Mouse (Mus musculus) limb, embryonic 15.5 days (tissue): ENCODE measurements at regions not wholly inside any gene's neighbourhood (a gene's known extent, or its start where the extent isn't known, plus 50 kb on each side); places are given as distances from the start of the nearest gene placed in this dataset.
A peak's percentile ranks its signal among the peaks of the same experiment; 100 is the strongest.

Experiments used
- ATAC-seq: fragments of 200-750 bp; cut with Nextera tagmentation; 2 replicates; pipeline ENCODE4 v1.8.0; 2017; ENCODE audit warnings: low read depth, moderate TSS enrichment; ENCODE audit not compliant: insufficient number of reproducible peaks, low FRiP score, low TSS enrichment
- H3K27ac ChIP-seq: fragments of 300-500 bp; sonication (generic); 2 replicates; pipeline ENCODE4 v1.5.1; 2015; ENCODE audit warnings: moderate library complexity, mild to moderate bottlenecking, inconsistent platforms
- H3K27me3 ChIP-seq: fragments of 300-500 bp; sonication (generic); 2 replicates; pipeline ENCODE4 v1.6.1; 2015; ENCODE audit warnings: inconsistent platforms
- H3K36me3 ChIP-seq: fragments of 300-500 bp; sonication (generic); 2 replicates; pipeline ENCODE4 v1.6.1; 2015; ENCODE audit warnings: inconsistent platforms
- H3K4me1 ChIP-seq: fragments of 300-500 bp; sonication (generic); 2 replicates; pipeline ENCODE4 v1.6.1; 2015; ENCODE audit warnings: inconsistent platforms
- H3K4me2 ChIP-seq: fragments of 300-500 bp; sonication (generic); 2 replicates; pipeline ENCODE4 v1.6.1; 2015; ENCODE audit warnings: mild to moderate bottlenecking, inconsistent platforms
- H3K4me3 ChIP-seq: fragments of 300-500 bp; sonication (generic); 2 replicates; pipeline ENCODE4 v1.5.1; 2015; ENCODE audit warnings: mild to moderate bottlenecking, inconsistent platforms
- H3K9ac ChIP-seq: fragments of 300-500 bp; sonication (generic); 2 replicates; pipeline ENCODE4 v1.6.1; 2015; ENCODE audit warnings: inconsistent platforms
- H3K9me3 ChIP-seq: fragments of 300-500 bp; sonication (generic); 2 replicates; pipeline ENCODE4 v1.6.1; 2016; ENCODE audit warnings: inconsistent platforms
- WGBS: fragments of 180-500 bp; shearing (Covaris S2); methylation state at CpG from one replicate; pipeline ENCODE4 v1.1.7; 2015; 5-methylcytosine and 5-hydroxymethylcytosine counted together

DNA sequence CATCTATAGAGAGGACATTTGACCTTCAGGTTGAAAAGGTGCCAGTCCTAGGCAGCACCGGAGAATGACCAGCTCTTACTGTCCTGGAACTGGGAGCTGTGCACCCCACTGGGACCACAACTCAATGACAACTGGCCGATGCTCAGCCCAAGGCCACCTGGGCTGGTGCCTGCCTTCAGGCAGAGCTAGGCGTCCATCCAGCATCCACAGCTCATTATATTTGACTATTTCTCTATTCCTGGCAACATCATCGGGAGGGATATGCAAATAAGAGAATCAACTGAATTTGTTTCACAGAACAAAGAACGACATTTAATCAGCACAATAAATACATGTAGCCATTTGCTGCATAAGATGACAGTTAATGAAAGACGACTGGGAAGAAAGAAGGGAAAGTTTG lies 149.0 kb upstream of the Gli2 start:
- Histone ChIP-seq H3K4me3 (no peak overlapping the region), H3K9me3 (no peaks in the 10 kb centered on the region), H3K27me3 (no peaks in the 10 kb centered on the region), H3K36me3 (no peaks in the 10 kb centered on the region), H3K27ac (no peak overlapping the region), H3K4me1 (no peaks in the 10 kb centered on the region), H3K9ac (no peak overlapping the region), H3K4me2 (no peak overlapping the region)
- no peak for ATAC-seq
- 72% methylated on average over 6 of the region's 6 CpGs for WGBS

DNA sequence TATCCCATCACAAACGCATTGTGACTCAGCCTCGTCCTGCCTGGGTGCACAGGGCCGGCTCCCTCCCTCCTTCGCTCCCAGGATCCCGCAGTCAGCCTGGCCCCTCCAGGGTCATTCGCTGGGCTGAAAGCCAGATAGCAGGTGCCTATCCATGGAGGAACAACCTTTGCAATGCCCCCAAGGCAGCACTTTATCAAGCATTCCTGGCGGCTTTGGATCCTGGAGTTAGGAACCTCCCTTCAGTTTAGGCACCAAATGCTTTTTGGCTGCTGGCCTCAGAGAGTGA lies 143.9 kb upstream of the Gli2 start:
- Histone ChIP-seq H3K9me3 (no peaks in the 10 kb centered on the region), H3K27me3 (no peaks in the 10 kb centered on the region), H3K36me3 (no peaks in the 10 kb centered on the region), H3K4me2 (no peak overlapping the region), H3K4me1 (no peaks in the 10 kb centered on the region), H3K9ac (no peak overlapping the region), H3K27ac (no peak overlapping the region), H3K4me3 (no peak overlapping the region)
- ATAC-seq: no peak
- WGBS: 60% methylated on average over 7 of the region's 7 CpGs

DNA sequence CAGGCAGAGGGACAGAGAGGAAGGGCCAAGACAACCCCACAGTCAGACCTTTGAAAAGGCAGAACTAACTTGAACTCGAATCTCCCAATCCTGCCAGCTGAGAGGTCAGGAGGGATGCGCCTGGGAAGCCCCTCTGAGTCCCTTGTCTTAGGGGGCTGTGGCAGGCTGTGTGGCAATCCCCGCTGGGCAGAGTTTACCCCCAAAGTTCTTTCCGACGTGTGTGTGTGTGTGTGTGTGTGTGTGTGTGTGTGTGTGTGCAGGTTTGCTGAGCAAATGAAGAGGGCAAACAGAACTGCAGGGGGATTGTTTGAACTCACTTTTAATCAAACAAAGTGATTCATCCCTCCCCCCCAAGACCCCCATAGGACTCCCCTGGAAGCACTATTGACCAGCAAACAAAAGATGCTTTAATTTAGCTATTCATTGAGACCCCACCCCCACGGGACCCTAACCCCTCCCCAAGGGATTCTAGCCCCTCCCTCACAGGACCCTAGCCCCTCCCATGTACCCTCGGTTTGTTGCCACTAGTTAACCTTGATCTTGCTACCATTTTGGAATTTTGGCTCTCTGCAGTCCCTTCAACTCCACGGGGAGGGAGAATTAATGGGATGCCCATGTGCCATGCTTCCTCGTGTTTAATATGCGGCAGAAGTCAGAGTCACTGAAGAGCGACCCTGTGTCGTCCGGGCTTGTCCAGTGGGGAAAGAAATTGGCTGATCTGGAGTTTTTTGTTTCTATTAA lies 143.4 kb upstream of the Gli2 start:
- Histone ChIP-seq H3K27me3 (no peaks in the 10 kb centered on the region), H3K9me3 (no peaks in the 10 kb centered on the region), H3K9ac (no peak overlapping the region), H3K36me3 (no peaks in the 10 kb centered on the region), H3K4me3 (no peak overlapping the region), H3K4me2 (no peak overlapping the region), H3K27ac (no peak overlapping the region), H3K4me1 (no peaks in the 10 kb centered on the region)
- ATAC-seq: no peak
- 58% methylated on average over 13 of the region's 13 CpGs for WGBS

DNA sequence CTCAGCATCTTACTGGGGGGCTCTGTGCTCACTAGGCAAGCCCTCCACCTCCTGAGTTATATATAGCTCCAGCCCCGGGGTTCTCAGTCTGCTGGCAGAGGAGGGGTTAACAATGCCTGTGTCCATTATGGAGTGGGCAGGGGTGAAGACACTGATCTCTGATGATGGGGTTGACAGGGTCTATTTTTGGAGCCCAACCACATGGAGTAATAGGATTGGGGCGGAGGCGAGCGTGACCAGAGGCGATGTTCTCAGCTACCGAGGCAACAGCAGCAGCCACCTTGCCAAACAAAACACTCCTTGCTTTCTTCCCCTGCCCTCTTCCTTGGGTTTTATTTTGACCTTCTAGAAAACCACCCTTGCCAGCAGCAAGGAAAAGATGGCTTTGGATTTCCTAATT lies 141.1 kb upstream of the Gli2 start:
- Histone ChIP-seq H3K4me2 (no peak overlapping the region), H3K9me3 (no peaks in the 10 kb centered on the region), H3K4me3 (no peak overlapping the region), H3K27me3 (0 out of 2 replicates have a peak, but pooled peaks cover 7% of the 10 kb centered on the region), H3K9ac (no peak overlapping the region), H3K36me3 (no peaks in the 10 kb centered on the region), H3K4me1 (peaks cover 3% of the 10 kb centered on the region; the same call in 1 of the 2 replicates), H3K27ac (no peak overlapping the region)
- ATAC-seq: no peak
- 54% methylated on average over 6 of the region's 6 CpGs for WGBS

DNA sequence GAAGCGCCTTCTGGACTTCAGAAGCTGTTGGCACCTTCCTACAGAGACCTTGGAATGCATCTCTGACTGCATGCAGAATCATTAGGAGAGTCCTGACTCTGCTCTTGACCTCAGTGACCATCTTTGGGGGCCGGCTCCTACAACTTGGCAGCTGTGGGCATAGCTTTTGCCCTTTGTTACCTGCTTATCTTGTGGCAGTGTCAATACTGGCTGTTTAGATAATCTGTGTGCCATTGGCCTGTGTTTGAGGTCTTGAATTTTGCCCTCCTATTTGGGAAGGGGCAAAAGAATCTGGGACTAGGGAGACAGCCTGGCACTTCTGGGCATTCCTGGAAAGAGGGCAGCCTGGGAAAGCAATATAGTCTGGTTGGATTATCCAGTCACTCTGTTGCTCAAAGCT lies 137.8 kb upstream of the Gli2 start:
- Histone ChIP-seq H3K4me3 (no peak overlapping the region), H3K4me1 (peaks cover 6% of the 10 kb centered on the region; the same call in 1 of the 2 replicates), H3K4me2 (no peak overlapping the region), H3K27ac (no peak overlapping the region), H3K27me3 (peaks cover 7% of the 10 kb centered on the region; the same call in 1 of the 2 replicates), H3K36me3 (no peaks in the 10 kb centered on the region), H3K9ac (no peak overlapping the region), H3K9me3 (no peaks in the 10 kb centered on the region)
- WGBS: 90% methylated on average over 2 of the region's 2 CpGs
- ATAC-seq: no peak

DNA sequence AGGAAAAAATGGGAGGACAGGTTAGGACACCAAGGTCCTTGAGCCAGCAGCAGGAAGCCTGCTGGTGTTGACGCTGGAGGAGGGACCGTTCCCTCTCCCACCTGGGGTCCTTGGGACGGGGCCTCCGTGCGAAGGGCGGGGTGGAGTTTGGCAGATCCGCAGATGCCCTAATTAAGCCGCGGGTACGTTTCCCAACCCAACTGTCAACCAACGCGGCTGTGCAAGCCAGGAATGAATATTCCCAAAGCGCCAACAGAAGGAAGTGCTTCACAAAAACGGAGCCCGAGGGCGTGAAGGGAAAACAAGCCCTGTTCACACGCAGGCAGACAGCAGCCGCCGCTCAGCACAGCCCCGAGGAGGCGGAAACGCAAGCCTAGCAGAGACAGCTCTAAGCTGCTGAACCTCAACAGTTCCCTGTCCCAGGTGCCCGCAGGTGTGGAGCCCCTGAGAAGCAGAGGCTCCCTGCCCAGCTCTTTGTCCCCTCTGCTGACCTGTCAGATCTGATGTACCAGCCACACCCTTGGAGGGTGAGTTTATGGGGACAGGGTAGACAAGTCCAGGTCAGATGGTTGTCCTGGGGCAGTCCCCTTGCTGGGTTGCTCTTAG lies 136.1 kb upstream of the Gli2 start:
- 1% methylated on average over 23 of the region's 23 CpGs for WGBS
- Histone ChIP-seq H3K36me3 (no peaks in the 10 kb centered on the region), H3K27me3 (peaks cover 7% of the 10 kb centered on the region; the same call in 1 of the 2 replicates), H3K9me3 (no peaks in the 10 kb centered on the region), H3K4me1 (peaks cover 6% of the 10 kb centered on the region; the same call in 1 of the 2 replicates), H3K4me2 (peak overlapping the region; percentile 47), H3K4me3 (peak overlapping the region; percentile 25), H3K27ac (no peak overlapping the region), H3K9ac (peak overlapping the region; percentile 23; the same call in 1 of the 2 replicates)
- ATAC-seq: no peak

DNA sequence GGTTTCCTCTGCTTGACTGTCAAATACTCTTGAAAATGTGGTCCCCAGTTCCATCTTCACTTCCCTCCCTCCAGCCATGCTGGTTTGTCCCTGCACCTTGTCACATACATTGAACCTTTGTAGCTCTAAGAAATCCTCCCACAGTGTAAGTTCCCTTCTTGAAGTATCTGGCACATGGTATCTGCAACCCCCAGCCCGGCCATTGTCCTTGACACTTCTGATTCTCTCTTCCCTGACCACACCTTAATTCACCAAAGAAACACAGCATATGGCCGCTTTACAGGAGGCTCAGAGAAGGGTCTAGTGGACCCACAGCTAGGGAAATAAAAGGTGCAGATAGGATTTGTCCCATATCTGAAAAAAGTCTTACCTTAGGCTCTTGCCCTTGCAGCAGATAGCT lies 133.9 kb upstream of the Gli2 start:
- H3K4me2 ChIP-seq: no peak overlapping the region
- H3K4me3 ChIP-seq: no peak overlapping the region
- 75% methylated on average over 2 of the region's 2 CpGs for WGBS
- no peaks in the 10 kb centered on the region for H3K9me3 ChIP-seq
- no peaks in the 10 kb centered on the region for H3K36me3 ChIP-seq
- no peak overlapping the region for H3K27ac ChIP-seq
- H3K27me3 ChIP-seq: peaks cover 7% of the 10 kb centered on the region; the same call in 1 of the 2 replicates
- no peak overlapping the region for H3K9ac ChIP-seq
- ATAC-seq: no peak
- H3K4me1 ChIP-seq: peaks cover 10% of the 10 kb centered on the region; the same call in 1 of the 2 replicates

DNA sequence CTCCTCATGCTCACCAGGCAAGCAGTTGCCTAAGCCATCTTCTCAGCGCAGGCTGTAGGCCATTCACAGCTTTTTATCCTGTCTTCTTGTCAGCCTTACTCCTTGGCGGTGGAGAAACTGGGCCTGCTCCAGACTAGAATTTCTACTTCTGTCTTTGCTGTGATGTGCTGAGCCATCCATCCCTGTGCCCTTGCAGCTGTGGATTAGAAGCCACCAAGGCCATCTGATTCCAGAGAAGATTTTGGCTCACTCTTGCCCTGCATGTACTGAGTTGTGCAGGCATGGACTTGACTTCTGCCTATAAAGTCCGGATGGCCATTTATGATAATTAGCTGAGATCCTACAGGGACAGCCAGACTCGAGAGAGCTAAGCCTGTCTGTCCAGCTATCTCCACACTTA lies 133.4 kb upstream of the Gli2 start:
- H3K27ac ChIP-seq: no peak overlapping the region

DNA sequence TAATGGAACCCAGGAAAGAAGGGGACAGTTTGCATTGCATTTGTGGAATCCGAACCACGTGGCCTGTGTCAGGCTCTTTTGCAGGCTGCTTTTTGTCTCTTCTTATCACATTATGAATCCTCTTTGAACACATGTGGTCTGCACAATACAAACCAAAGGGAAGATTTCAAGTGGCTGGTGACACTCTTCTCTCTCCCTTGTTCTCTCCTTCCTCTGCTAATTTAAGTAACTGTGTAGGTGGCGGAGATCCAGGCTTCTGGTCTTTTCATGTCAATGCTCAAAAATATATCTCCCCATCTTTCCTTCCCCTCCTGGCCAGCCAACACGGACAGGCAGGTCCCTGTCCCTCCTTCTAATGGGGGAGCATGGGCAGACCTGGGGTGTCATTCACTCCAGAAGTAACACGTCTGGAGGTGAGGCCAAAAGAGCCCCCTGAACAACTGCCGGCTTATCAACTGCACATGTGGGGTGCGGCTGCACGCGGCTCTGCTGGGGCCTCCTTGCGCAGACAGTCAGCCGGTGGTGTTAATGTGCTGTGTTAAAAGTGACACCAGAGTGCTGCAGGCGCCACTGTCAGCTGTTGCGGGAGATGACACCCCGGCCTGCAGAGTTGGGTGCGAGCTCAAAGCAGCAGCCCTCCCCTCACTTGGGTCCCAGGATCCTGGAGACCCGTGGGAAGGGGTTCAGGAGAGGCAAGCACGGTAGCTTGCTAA lies 130.3 kb upstream of the Gli2 start:
- 50% methylated on average over 17 of the region's 17 CpGs for WGBS
- no peaks in the 10 kb centered on the region for H3K27me3 ChIP-seq
- no peak overlapping the region for H3K4me2 ChIP-seq
- ATAC-seq: no peak
- H3K27ac ChIP-seq: no peak overlapping the region
- H3K4me3 ChIP-seq: no peak overlapping the region
- H3K4me1 ChIP-seq: peaks cover 4% of the 10 kb centered on the region; the same call in 1 of the 2 replicates
- no peak overlapping the region for H3K9ac ChIP-seq
- H3K9me3 ChIP-seq: no peaks in the 10 kb centered on the region
- no peaks in the 10 kb centered on the region for H3K36me3 ChIP-seq

More for the DNA sequence above, 133.4 kb upstream of the Gli2 start:
- WGBS: 71% methylated on average over 4 of the region's 4 CpGs
- no peak overlapping the region for H3K4me3 ChIP-seq
- H3K9ac ChIP-seq: no peak overlapping the region
- peaks cover 7% of the 10 kb centered on the region; the same call in 1 of the 2 replicates for H3K27me3 ChIP-seq
- peaks cover 10% of the 10 kb centered on the region; the same call in 1 of the 2 replicates for H3K4me1 ChIP-seq
- no peaks in the 10 kb centered on the region for H3K9me3 ChIP-seq
- no peak for ATAC-seq
- H3K4me2 ChIP-seq: no peak overlapping the region
- H3K36me3 ChIP-seq: no peaks in the 10 kb centered on the region

DNA sequence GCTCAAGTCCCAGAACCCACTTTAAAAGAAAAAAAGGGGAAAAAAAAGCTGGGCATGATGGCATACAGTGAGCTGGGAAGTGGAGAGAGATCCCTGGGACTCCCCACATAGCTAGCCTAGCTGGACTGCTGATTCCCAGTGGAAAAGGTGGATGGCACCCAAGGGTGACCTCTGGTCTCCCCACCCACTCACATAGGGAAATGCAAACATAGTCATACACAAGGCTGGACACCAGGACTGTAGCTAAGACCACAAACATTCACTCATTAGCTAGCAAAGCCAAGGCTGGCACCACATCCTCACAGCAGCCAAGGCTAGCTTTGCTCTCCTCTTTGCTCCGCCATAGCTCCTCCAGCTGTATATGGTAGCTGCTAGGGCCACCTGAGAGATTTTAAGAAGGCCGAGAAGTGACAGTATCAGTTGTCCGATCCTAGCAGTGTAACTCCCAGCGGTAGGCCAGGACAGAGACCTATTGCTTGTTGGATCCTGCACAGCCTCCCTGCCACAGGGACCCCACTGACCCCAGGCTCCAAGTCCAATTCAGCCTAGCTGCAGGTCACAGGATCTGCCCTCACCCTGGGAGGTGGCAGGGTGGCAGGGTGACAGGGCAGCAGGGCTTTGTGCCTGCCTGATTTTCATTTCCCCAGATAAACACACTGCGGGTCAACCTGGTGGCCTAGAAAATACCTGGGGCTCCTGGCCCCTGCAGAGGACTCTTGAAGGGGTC lies 119.8 kb upstream of the Gli2 start:
- no peaks in the 10 kb centered on the region for H3K9me3 ChIP-seq
- no peak overlapping the region for H3K27ac ChIP-seq
- H3K4me2 ChIP-seq: no peak overlapping the region
- no peaks in the 10 kb centered on the region for H3K4me1 ChIP-seq
- no peak for ATAC-seq
- H3K36me3 ChIP-seq: no peaks in the 10 kb centered on the region
- 88% methylated on average over 5 of the region's 5 CpGs for WGBS
- H3K4me3 ChIP-seq: no peak overlapping the region
- no peak overlapping the region for H3K9ac ChIP-seq
- H3K27me3 ChIP-seq: no peaks in the 10 kb centered on the region

DNA sequence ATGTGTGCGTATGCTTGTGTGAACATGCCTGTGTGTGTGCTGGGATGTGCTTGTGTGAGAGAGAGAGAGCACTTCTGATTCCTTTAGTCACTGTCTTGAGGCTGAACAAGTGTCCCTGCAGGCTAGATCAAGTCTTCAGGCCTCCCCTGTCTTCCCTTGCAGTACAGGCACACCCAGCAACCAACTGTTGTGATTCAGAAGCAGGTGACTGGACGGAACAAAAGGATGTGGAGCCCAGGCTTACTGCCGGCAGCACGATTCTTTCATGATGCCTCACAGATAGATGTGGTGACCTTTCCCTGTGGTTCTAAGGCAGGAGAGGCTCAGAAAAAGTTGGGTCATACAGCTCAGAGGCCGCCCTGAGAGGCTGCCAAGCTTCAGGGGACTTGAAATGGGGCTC lies 114.0 kb upstream of the Gli2 start:
- 70% methylated on average over 5 of the region's 5 CpGs for WGBS
- Histone ChIP-seq H3K9ac (no peak overlapping the region), H3K36me3 (no peaks in the 10 kb centered on the region), H3K4me3 (no peak overlapping the region), H3K4me2 (no peak overlapping the region), H3K9me3 (no peaks in the 10 kb centered on the region), H3K27me3 (no peaks in the 10 kb centered on the region), H3K27ac (no peak overlapping the region), H3K4me1 (no peaks in the 10 kb centered on the region)
- no peak for ATAC-seq

DNA sequence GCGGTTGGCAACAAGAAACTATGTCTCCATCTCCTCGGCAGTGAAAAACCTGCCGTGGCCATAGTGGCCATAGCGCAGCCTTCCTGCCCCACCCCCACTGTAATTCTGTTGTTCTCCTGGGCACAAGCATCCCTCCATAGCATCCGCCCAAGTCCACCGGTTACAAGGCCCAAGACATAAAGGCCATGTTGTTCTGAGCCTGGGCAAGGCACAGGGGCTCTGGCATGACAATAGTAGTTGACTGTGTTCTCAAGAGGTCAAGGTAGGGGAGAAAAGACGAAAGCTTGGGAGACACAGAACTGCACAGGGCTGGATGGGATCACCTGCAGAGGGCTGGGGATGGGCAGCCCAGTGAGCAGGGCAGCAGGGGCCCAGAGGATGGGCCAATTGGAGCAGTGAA lies 112.9 kb upstream of the Gli2 start:
- Histone ChIP-seq H3K4me1 (no peaks in the 10 kb centered on the region), H3K9me3 (no peaks in the 10 kb centered on the region), H3K4me3 (no peak overlapping the region), H3K9ac (no peak overlapping the region), H3K36me3 (no peaks in the 10 kb centered on the region), H3K27ac (no peak overlapping the region), H3K27me3 (no peaks in the 10 kb centered on the region), H3K4me2 (no peak overlapping the region)
- WGBS: 88% methylated on average over 7 of the region's 7 CpGs
- ATAC-seq: no peak
